Mouse (Mus musculus): ENCODE results near the gene Rcsd1. TPM values are rescaled to one million over a fixed set of nuclear protein-coding genes. Genes with fewer than 3 reads are reported as not detected.
A peak's percentile ranks its signal among the peaks of the same experiment; 100 is the strongest.

Gene Rcsd1
- polyA plus RNA-seq (2016; fragmentation: Nextera tagmentation; extraction: Ambion mirVana) = 10.1 and 10.8 TPM in 2 replicates

GRCm38 (mm10) chr1:165709629-165710256 is at the start of gene Rcsd1:
TSS of gene Rcsd1 (minus strand) at chr1:165709757.
- peaks cover 26% of the 10 kb centered on the region for H3K4me1 ChIP-seq
- 63% methylated on average over 5 of the region's 5 CpGs for WGBS
- H3K27me3 ChIP-seq (ENCODE audit: low read depth, poor library complexity, severe bottlenecking) = peaks cover 49% of the 10 kb centered on the region
- H3K4me3 ChIP-seq = peak within 1 kb of the TSS; percentile 72; the same call in 1 of the 2 replicates
- H3K36me3 ChIP-seq = no peaks in the 10 kb centered on the region
- 0 out of 2 replicates have a peak within 1 kb of the TSS, but pooled peaks have one; percentile 86 for H3K27ac ChIP-seq
- no peak for DNase-seq (ENCODE audit: low spot score)
- no peaks in the 10 kb centered on the region for H3K9me3 ChIP-seq (replicated peaks)

- H3K4me3 ChIP-seq = no peak overlapping the region
- no peaks in the 10 kb centered on the region for H3K9me3 ChIP-seq (replicated peaks)
- H3K36me3 ChIP-seq = no peaks in the 10 kb centered on the region
- 39% methylated on average over 4 of the region's 4 CpGs for WGBS
- H3K4me1 ChIP-seq = peaks cover 15% of the 10 kb centered on the region
- H3K27ac ChIP-seq = no peak overlapping the region
- no peak for DNase-seq (ENCODE audit: low spot score)
- H3K27me3 ChIP-seq (ENCODE audit: low read depth, poor library complexity, severe bottlenecking) = no peaks in the 10 kb centered on the region
Measured at GRCm38 (mm10) chr1:165755194-165755593, 45.6 kb upstream of the Rcsd1 start.

GRCm38 (mm10) chr1:165754205-165754604 is 44.6 kb upstream of the Rcsd1 start:
- H3K27me3 ChIP-seq (ENCODE audit: low read depth, poor library complexity, severe bottlenecking) = 0 out of 2 replicates have a peak, but pooled peaks cover 3% of the 10 kb centered on the region
- DNase-seq (ENCODE audit: low spot score) = no peak
- H3K4me3 ChIP-seq = no peak overlapping the region
- H3K36me3 ChIP-seq = no peaks in the 10 kb centered on the region
- H3K4me1 ChIP-seq = peaks cover 15% of the 10 kb centered on the region
- no peak overlapping the region for H3K27ac ChIP-seq
- WGBS = 92% methylated on average over 6 of the region's 6 CpGs
- H3K9me3 ChIP-seq (replicated peaks) = no peaks in the 10 kb centered on the region

- DNase-seq (ENCODE audit: low spot score) = no peak
- Histone ChIP-seq H3K9me3 (replicated peaks) (no peaks in the 10 kb centered on the region), H3K4me3 (no peak overlapping the region), H3K27me3 (ENCODE audit: low read depth, poor library complexity, severe bottlenecking) (0 out of 2 replicates have a peak, but pooled peaks cover 3% of the 10 kb centered on the region), H3K4me1 (peaks cover 20% of the 10 kb centered on the region), H3K36me3 (no peaks in the 10 kb centered on the region), H3K27ac (no peak overlapping the region)
- whole genome bisulfite sequencing = 82% methylated on average over 5 of the region's 5 CpGs
Measured at GRCm38 (mm10) chr1:165751838-165752237, 42.3 kb upstream of the Rcsd1 start.

- DNase-seq (ENCODE audit: low spot score) = no peak
- Histone ChIP-seq H3K27me3 (ENCODE audit: low read depth, poor library complexity, severe bottlenecking) (0 out of 2 replicates have a peak, but pooled peaks cover 3% of the 10 kb centered on the region), H3K36me3 (no peaks in the 10 kb centered on the region)
Measured at GRCm38 (mm10) chr1:165751142-165751541, 41.6 kb upstream of the Rcsd1 start.

GRCm38 (mm10) chr1:165748053-165748452 is 38.5 kb upstream of the Rcsd1 start:
- Histone ChIP-seq H3K27ac (no peak overlapping the region), H3K36me3 (no peaks in the 10 kb centered on the region), H3K9me3 (replicated peaks) (no peaks in the 10 kb centered on the region), H3K4me1 (peaks cover 12% of the 10 kb centered on the region), H3K27me3 (ENCODE audit: low read depth, poor library complexity, severe bottlenecking) (0 out of 2 replicates have a peak, but pooled peaks cover 3% of the 10 kb centered on the region), H3K4me3 (no peak overlapping the region)
- 29% methylated on average over 11 of the region's 11 CpGs for WGBS
- DNase-seq (ENCODE audit: low spot score) = peak; percentile 58

More at GRCm38 (mm10) chr1:165751142-165751541, 41.6 kb upstream of the Rcsd1 start:
- no peak overlapping the region for H3K27ac ChIP-seq
- H3K4me3 ChIP-seq = no peak overlapping the region
- H3K9me3 ChIP-seq (replicated peaks) = no peaks in the 10 kb centered on the region
- peaks cover 20% of the 10 kb centered on the region for H3K4me1 ChIP-seq

- Histone ChIP-seq H3K4me1 (no peaks in the 10 kb centered on the region), H3K27me3 (ENCODE audit: low read depth, poor library complexity, severe bottlenecking) (no peaks in the 10 kb centered on the region), H3K36me3 (no peaks in the 10 kb centered on the region), H3K9me3 (replicated peaks) (no peaks in the 10 kb centered on the region), H3K4me3 (no peak overlapping the region), H3K27ac (no peak overlapping the region)
- DNase-seq (ENCODE audit: low spot score) = no peak
- 86% methylated on average over 8 of the region's 8 CpGs for WGBS
Measured at GRCm38 (mm10) chr1:165741989-165742388, 32.4 kb upstream of the Rcsd1 start.

GRCm38 (mm10) chr1:165738985-165739384 is 29.4 kb upstream of the Rcsd1 start:
- Histone ChIP-seq H3K27me3 (ENCODE audit: low read depth, poor library complexity, severe bottlenecking) (no peaks in the 10 kb centered on the region), H3K27ac (no peak overlapping the region), H3K9me3 (replicated peaks) (no peaks in the 10 kb centered on the region), H3K4me1 (no peaks in the 10 kb centered on the region), H3K4me3 (no peak overlapping the region), H3K36me3 (no peaks in the 10 kb centered on the region)
- 43% methylated on average over 1 of the region's 1 CpGs for WGBS
- DNase-seq (ENCODE audit: low spot score) = no peak

GRCm38 (mm10) chr1:165737867-165738266 is 28.3 kb upstream of the Rcsd1 start:
- Histone ChIP-seq H3K27ac (no peak overlapping the region), H3K36me3 (no peaks in the 10 kb centered on the region), H3K9me3 (replicated peaks) (no peaks in the 10 kb centered on the region), H3K27me3 (ENCODE audit: low read depth, poor library complexity, severe bottlenecking) (no peaks in the 10 kb centered on the region), H3K4me1 (no peaks in the 10 kb centered on the region), H3K4me3 (no peak overlapping the region)
- 77% methylated on average over 3 of the region's 3 CpGs for WGBS
- DNase-seq (ENCODE audit: low spot score) = no peak

GRCm38 (mm10) chr1:165737451-165737850 is 27.9 kb upstream of the Rcsd1 start:
- H3K27ac ChIP-seq = no peak overlapping the region
- H3K4me3 ChIP-seq = no peak overlapping the region

GRCm38 (mm10) chr1:165735826-165736818 is 26.6 kb upstream of the Rcsd1 start:
- Histone ChIP-seq H3K4me1 (no peaks in the 10 kb centered on the region), H3K9me3 (replicated peaks) (no peaks in the 10 kb centered on the region), H3K36me3 (no peaks in the 10 kb centered on the region), H3K27me3 (ENCODE audit: low read depth, poor library complexity, severe bottlenecking) (no peaks in the 10 kb centered on the region), H3K4me3 (no peak overlapping the region), H3K27ac (no peak overlapping the region)
- peak; percentile 88 for DNase-seq (ENCODE audit: low spot score)
- 38% methylated on average over 20 of the region's 20 CpGs for WGBS

More at GRCm38 (mm10) chr1:165737451-165737850, 27.9 kb upstream of the Rcsd1 start:
- Histone ChIP-seq H3K27me3 (ENCODE audit: low read depth, poor library complexity, severe bottlenecking) (no peaks in the 10 kb centered on the region), H3K36me3 (no peaks in the 10 kb centered on the region), H3K9me3 (replicated peaks) (no peaks in the 10 kb centered on the region), H3K4me1 (no peaks in the 10 kb centered on the region)
- WGBS = 42% methylated on average over 5 of the region's 5 CpGs
- DNase-seq (ENCODE audit: low spot score) = no peak

- no peaks in the 10 kb centered on the region for H3K36me3 ChIP-seq
- no peak overlapping the region for H3K4me3 ChIP-seq
- H3K9me3 ChIP-seq (replicated peaks) = no peaks in the 10 kb centered on the region
- peaks cover 3% of the 10 kb centered on the region; the same call in 1 of the 2 replicates for H3K4me1 ChIP-seq
- 94% methylated on average over 2 of the region's 2 CpGs for WGBS
- no peaks in the 10 kb centered on the region for H3K27me3 ChIP-seq (ENCODE audit: low read depth, poor library complexity, severe bottlenecking)
- DNase-seq (ENCODE audit: low spot score) = no peak
- H3K27ac ChIP-seq = no peak overlapping the region
Measured at GRCm38 (mm10) chr1:165734840-165735239, 25.3 kb upstream of the Rcsd1 start.

GRCm38 (mm10) chr1:165731553-165731952 is 22.0 kb upstream of the Rcsd1 start:
- Histone ChIP-seq H3K4me3 (no peak overlapping the region), H3K4me1 (peaks cover 13% of the 10 kb centered on the region), H3K27me3 (ENCODE audit: low read depth, poor library complexity, severe bottlenecking) (no peaks in the 10 kb centered on the region), H3K36me3 (no peaks in the 10 kb centered on the region), H3K9me3 (replicated peaks) (no peaks in the 10 kb centered on the region), H3K27ac (no peak overlapping the region)
- DNase-seq (ENCODE audit: low spot score) = no peak
- 84% methylated on average over 6 of the region's 6 CpGs for WGBS

Measured in limb, embryonic 10.5 days (tissue).